Mouse (Mus musculus): ENCODE results near the gene Lta.

The Lta gene

GRCm38 (mm10) chr17:35205380-35205769 lies 224 bp upstream of the Lta start:
- no peak for DNase-seq (ENCODE audit: low read depth)

- DNase-seq (ENCODE audit: low read depth) = no peak
Measured at GRCm38 (mm10) chr17:35202442-35202841, 2.7 kb downstream of the Lta start.

- DNase-seq (ENCODE audit: low read depth) = no peak
Measured at GRCm38 (mm10) chr17:35201787-35202186, 3.4 kb downstream of the Lta start, which contains the start of gene Tnf. Tnf (minus strand) TSS chr17:35202007.

GRCm38 (mm10) chr17:35201128-35201527 lies 4.0 kb downstream of the Lta start:
- no peak for DNase-seq (ENCODE audit: low read depth)

GRCm38 (mm10) chr17:35200398-35200797 lies 4.8 kb downstream of the Lta start:
- DNase-seq (ENCODE audit: low read depth) = no peak

GRCm38 (mm10) chr17:35198946-35199345 lies 6.2 kb downstream of the Lta start:
- no peak for DNase-seq (ENCODE audit: low read depth)

GRCm38 (mm10) chr17:35198029-35198428 lies 7.1 kb downstream of the Lta start:
- no peak for DNase-seq (ENCODE audit: low read depth)

- no peak for DNase-seq (ENCODE audit: low read depth)
Measured at GRCm38 (mm10) chr17:35197126-35197525, 8.0 kb downstream of the Lta start.

- DNase-seq (ENCODE audit: low read depth) = no peak
Measured at GRCm38 (mm10) chr17:35196321-35196641, 8.9 kb downstream of the Lta start.

GRCm38 (mm10) chr17:35195631-35196320 lies 9.4 kb downstream of the Lta start:
- DNase-seq (ENCODE audit: low read depth) = no peak

GRCm38 (mm10) chr17:35194844-35195630 lies 10.1 kb downstream of the Lta start:
- no peak for DNase-seq (ENCODE audit: low read depth)

GRCm38 (mm10) chr17:35193881-35194843 lies 11.0 kb downstream of the Lta start, which contains the start of gene Ltb:
Ltb (plus strand) TSS chr17:35194439.
- no peak for DNase-seq (ENCODE audit: low read depth)

- DNase-seq (ENCODE audit: low read depth) = no peak
Measured at GRCm38 (mm10) chr17:35192924-35193323, 12.2 kb downstream of the Lta start.

- no peak for DNase-seq (ENCODE audit: low read depth)
Measured at GRCm38 (mm10) chr17:35191723-35192122, 13.4 kb downstream of the Lta start.

GRCm38 (mm10) chr17:35190096-35190495 lies 15.1 kb downstream of the Lta start:
- DNase-seq (ENCODE audit: low read depth) = no peak

GRCm38 (mm10) chr17:35189186-35189585 lies 16.0 kb downstream of the Lta start:
- DNase-seq (ENCODE audit: low read depth) = no peak

- DNase-seq (ENCODE audit: low read depth) = no peak
Measured at GRCm38 (mm10) chr17:35187959-35188610, 17.1 kb downstream of the Lta start, which contains the start of gene Lst1. Lst1 (minus strand) TSS chr17:35188439.

- no peak for DNase-seq (ENCODE audit: low read depth)
Measured at GRCm38 (mm10) chr17:35187345-35187744, 17.8 kb downstream of the Lta start.

- DNase-seq (ENCODE audit: low read depth) = no peak
Measured at GRCm38 (mm10) chr17:35186681-35187080, 18.5 kb downstream of the Lta start.

GRCm38 (mm10) chr17:35185639-35186611 lies 19.2 kb downstream of the Lta start:
- DNase-seq (ENCODE audit: low read depth) = no peak

GRCm38 (mm10) chr17:35180093-35180492 lies 25.1 kb downstream of the Lta start:
- no peak for DNase-seq (ENCODE audit: low read depth)
